Mouse (Mus musculus) midbrain, embryonic 15.5 days (tissue): ENCODE measurements around the gene Prex1. TPM values are rescaled to one million over a fixed set of nuclear protein-coding genes. Genes with fewer than 3 reads are reported as not detected.

Experiments used
- ATAC-seq: fragments of 200-750 bp; cut with Nextera tagmentation; replicated peaks from 2 replicates; pipeline ENCODE4 v1.8.0; 2017; ENCODE audit warnings: moderate TSS enrichment
- H3K27ac ChIP-seq: fragments of 300-500 bp; sonication (generic); 2 replicates; pipeline ENCODE4 v1.5.1; 2015; ENCODE audit warnings: mild to moderate bottlenecking, inconsistent platforms
- H3K27me3 ChIP-seq: fragments of 300-500 bp; sonication (generic); replicated peaks from 2 replicates; pipeline ENCODE4 v1.6.1; 2015; ENCODE audit warnings: inconsistent platforms
- H3K36me3 ChIP-seq: fragments of 300-500 bp; sonication (generic); replicated peaks from 2 replicates; pipeline ENCODE4 v1.6.1; 2015; ENCODE audit warnings: inconsistent platforms
- H3K4me1 ChIP-seq: fragments of 300-500 bp; sonication (generic); 2 replicates; pipeline ENCODE4 v1.6.1; 2015; ENCODE audit warnings: inconsistent platforms
- H3K4me2 ChIP-seq: fragments of 300-500 bp; sonication (generic); 2 replicates; pipeline ENCODE4 v1.6.1; 2015; ENCODE audit warnings: inconsistent platforms, mild to moderate bottlenecking, moderate library complexity
- H3K4me3 ChIP-seq: fragments of 300-500 bp; sonication (generic); 2 replicates; pipeline ENCODE4 v1.5.1; 2015; ENCODE audit warnings: mild to moderate bottlenecking, inconsistent platforms
- H3K9ac ChIP-seq: fragments of 300-500 bp; sonication (generic); 2 replicates; pipeline ENCODE4 v1.6.1; 2015; ENCODE audit warnings: mild to moderate bottlenecking, inconsistent platforms
- H3K9me3 ChIP-seq: fragments of 300-500 bp; sonication (generic); 2 replicates; pipeline ENCODE4 v1.6.1; 2016; ENCODE audit warnings: inconsistent platforms
- WGBS: fragments of 180-500 bp; shearing (Covaris S2); methylation state at CpG from one replicate; pipeline ENCODE4 v1.1.7; 2015; ENCODE audit warnings: mixed read lengths; 5-methylcytosine and 5-hydroxymethylcytosine counted together
- polyA plus RNA-seq: library from polyadenylated mRNA; unstranded; fragments of >200 nt; fragmentation: Nextera tagmentation; extraction: Ambion mirVana; gene quantifications from 2 replicates; pipeline ENCODE4 v1.2.1, GENCODE M21; 2015

The Prex1 gene
- polyA plus RNA-seq, 1 experiment from 2014 or later, result 20.6 TPM

DNA sequence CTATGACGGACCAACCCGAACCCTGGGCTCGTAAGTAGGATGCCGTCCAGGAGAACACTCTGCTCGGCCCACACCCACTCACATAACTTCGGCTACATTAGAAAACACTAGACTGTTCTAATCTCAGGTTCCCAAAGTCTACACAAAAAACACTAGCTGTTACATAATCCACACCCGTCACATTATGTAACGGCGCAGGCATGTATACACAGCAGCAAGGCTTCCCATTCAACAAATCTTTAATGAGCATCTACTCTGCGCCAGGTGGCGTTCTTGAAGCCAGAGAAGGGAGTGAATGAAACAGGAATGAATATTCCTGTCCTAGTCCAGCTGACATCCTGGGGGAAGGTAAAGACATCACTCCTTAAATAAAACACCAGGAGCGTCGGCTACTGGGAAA, 12.9 kb downstream of the Prex1 start:
- WGBS, result 86% methylated on average over 13 of the region's 13 CpGs
- no peak for ATAC-seq
- Histone ChIP-seq H3K4me2 (no peak overlapping the region), H3K4me1 (no peaks in the 10 kb centered on the region), H3K27ac (no peak overlapping the region), H3K36me3 (no peaks in the 10 kb centered on the region), H3K27me3 (no peaks in the 10 kb centered on the region), H3K9me3 (no peaks in the 10 kb centered on the region), H3K9ac (no peak overlapping the region), H3K4me3 (no peak overlapping the region)

DNA sequence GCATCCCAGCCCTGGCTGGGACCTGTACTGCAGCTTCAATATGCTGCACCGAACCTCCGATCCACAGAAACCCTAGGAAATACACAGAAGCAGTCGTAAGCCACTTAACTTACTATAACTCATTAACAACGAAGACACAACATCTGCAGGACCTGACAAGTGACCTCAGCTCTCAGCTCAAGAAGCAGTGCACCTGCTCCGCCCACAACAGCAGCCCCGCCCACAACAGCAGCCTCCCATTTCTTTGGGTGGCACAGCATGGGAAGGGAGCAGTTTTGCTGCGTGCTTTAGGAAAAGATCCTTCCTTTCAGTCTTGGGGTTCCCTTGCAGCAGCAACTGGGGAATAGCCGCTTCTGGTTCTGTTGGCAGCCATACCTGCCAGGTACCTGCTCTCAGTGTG, 13.5 kb downstream of the Prex1 start:
- H3K9ac ChIP-seq, result no peak overlapping the region
- 66% methylated on average over 8 of the region's 8 CpGs for WGBS

DNA sequence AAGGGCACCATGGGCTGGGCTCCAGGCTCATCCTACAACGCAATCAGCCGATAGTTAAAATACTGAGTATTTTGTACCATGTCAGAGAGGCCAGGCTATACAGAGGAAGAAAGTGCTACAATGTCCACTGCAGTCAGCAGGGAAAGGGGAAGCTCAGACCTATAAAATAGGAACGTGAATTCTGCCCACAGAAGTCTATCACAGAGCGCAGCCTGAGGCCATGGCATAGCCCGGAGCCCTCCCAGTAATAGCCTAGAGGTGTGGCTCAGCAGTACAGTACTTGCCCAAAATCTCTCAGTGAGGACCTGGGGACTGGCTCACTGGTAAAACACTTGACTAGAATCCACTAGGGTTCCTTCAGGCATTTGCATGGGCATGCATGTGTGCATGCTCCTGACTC, 14.1 kb downstream of the Prex1 start:
- Histone ChIP-seq H3K4me2 (no peak overlapping the region), H3K4me1 (no peaks in the 10 kb centered on the region), H3K27ac (no peak overlapping the region), H3K9ac (no peak overlapping the region), H3K27me3 (no peaks in the 10 kb centered on the region), H3K36me3 (no peaks in the 10 kb centered on the region), H3K9me3 (no peaks in the 10 kb centered on the region), H3K4me3 (no peak overlapping the region)
- WGBS, result 90% methylated on average over 5 of the region's 5 CpGs
- no peak for ATAC-seq

More for the DNA sequence above, 13.5 kb downstream of the Prex1 start:
- H3K9me3 ChIP-seq, result no peaks in the 10 kb centered on the region
- no peak overlapping the region for H3K27ac ChIP-seq
- H3K4me3 ChIP-seq, result no peak overlapping the region
- no peaks in the 10 kb centered on the region for H3K36me3 ChIP-seq
- no peak for ATAC-seq
- no peaks in the 10 kb centered on the region for H3K4me1 ChIP-seq
- no peak overlapping the region for H3K4me2 ChIP-seq
- no peaks in the 10 kb centered on the region for H3K27me3 ChIP-seq

DNA sequence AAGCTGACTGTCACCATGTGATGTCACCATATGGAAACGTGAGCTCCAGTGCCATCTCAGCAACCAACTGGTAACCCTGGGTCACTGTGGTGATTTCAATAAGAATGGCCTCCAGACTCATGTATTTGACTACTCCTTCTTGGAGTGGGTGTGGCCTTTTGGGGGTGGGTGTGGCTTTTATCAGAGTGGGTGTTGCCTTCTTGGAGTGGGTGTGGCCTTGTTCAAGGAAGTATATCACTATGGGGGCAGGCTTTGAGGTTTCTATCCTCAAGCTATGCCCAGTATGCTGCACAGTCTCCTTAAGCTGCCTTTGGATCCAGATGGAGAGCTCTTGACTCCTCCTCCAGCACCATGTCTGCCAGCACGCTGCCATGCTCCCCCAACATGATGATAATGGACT, 19.0 kb downstream of the Prex1 start:
- no peak overlapping the region for H3K9ac ChIP-seq
- H3K36me3 ChIP-seq, result no peaks in the 10 kb centered on the region
- H3K4me2 ChIP-seq, result no peak overlapping the region
- H3K4me3 ChIP-seq, result no peak overlapping the region
- H3K27ac ChIP-seq, result no peak overlapping the region
- H3K4me1 ChIP-seq, result peaks cover 14% of the 10 kb centered on the region; the same call in 1 of the 2 replicates
- WGBS, result 86% methylated on average over 2 of the region's 2 CpGs
- H3K27me3 ChIP-seq, result no peaks in the 10 kb centered on the region
- no peaks in the 10 kb centered on the region for H3K9me3 ChIP-seq
- ATAC-seq, result no peak

DNA sequence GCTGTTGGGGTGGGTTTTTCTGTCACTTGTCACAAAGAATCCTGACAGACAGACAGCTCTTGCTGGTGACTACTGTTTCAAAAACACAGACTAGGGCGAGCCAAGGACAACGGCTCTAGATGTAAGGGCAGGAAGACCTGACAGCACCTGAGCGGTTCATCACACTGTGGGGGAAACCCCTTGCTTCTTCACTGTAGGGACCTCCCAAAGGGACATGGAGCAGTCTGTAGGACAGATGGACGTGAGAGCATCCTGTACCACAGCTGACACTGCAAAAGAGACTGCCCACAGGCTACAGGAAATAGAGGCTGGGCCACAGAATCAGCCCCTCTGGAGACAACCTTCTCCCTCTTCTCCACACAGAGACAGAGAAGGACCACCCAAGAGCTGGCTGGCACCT, 20.2 kb downstream of the Prex1 start:
- H3K36me3 ChIP-seq, result no peaks in the 10 kb centered on the region
- 85% methylated on average over 4 of the region's 4 CpGs for WGBS
- ATAC-seq, result no peak
- H3K4me2 ChIP-seq, result no peak overlapping the region
- peaks cover 14% of the 10 kb centered on the region; the same call in 1 of the 2 replicates for H3K4me1 ChIP-seq
- H3K27ac ChIP-seq, result no peak overlapping the region
- no peak overlapping the region for H3K4me3 ChIP-seq
- H3K9me3 ChIP-seq, result no peaks in the 10 kb centered on the region
- no peaks in the 10 kb centered on the region for H3K27me3 ChIP-seq
- no peak overlapping the region for H3K9ac ChIP-seq

DNA sequence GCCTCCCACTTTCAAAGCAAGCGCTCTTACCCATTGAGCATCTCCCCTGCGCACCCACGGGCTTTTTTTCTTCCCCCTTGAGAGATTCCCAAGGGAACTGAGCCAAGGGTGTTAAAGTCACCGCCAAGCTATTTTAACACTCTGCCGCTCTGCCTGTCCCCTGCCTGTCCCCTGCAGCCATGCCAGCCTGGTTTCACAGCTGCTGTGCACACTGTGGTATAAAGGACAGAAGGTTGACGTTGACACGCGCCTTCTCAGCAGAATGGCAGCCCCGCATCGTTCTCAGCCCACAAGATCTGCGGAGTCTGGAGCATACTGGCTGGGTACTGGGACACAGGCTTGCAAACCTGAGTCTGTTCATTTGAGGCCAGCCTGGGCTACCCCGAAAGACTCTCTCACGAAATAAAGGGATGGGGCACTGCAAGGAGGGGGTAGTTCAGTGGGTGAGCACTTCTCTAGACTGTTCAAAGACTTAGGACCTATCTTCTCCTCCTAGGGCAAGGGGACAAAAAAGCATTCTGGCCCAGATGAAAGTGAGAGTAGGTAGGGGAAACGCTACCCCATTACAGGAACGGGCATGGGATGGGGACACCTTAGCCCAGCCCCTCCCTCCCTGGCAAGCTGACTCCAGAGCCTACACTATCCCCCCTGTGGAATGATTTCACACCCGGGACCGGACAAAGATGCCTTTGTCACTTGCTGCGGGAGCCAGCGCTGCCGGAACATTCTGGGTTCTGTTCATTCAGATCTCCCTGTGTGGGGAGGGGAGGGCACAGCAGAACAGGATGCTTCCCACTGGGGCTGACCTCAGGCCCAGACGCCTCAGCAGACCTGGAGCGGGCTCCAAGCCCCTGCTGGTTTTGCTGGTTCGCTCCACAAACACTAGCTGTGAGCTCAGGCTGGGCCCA, 21.8 kb downstream of the Prex1 start:
- no peak overlapping the region for H3K4me3 ChIP-seq
- H3K4me2 ChIP-seq, result no peak overlapping the region
- H3K4me1 ChIP-seq, result peaks cover 14% of the 10 kb centered on the region; the same call in 1 of the 2 replicates
- H3K36me3 ChIP-seq, result no peaks in the 10 kb centered on the region
- peak; percentile 60 for ATAC-seq
- H3K27me3 ChIP-seq, result no peaks in the 10 kb centered on the region
- H3K9ac ChIP-seq, result no peak overlapping the region
- peak overlapping the region; percentile 63; the same call in 1 of the 2 replicates for H3K27ac ChIP-seq
- no peaks in the 10 kb centered on the region for H3K9me3 ChIP-seq
- WGBS, result 47% methylated on average over 23 of the region's 23 CpGs

DNA sequence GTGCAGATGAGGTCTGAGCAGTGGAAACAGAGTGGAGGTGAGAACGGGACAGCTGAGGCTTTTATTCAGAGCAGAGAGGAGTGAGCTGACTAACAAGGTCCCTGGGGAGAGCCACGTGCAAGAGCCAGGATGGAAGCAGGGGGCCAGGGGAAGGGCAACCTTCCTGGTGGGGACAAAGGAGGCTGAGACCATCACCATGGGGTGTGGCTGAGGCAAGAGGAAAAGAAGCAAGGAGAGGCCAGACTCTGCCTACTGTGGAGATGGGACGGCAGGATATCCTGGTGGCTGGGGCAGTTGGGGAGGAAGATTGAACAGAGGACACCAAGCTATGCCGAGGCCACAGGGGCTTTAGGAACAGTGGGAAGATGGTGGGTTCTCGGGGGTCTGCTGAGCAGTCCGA, 26.7 kb downstream of the Prex1 start:
- ATAC-seq, result no peak
- Histone ChIP-seq H3K4me2 (no peak overlapping the region), H3K27ac (no peak overlapping the region), H3K4me1 (peaks cover 21% of the 10 kb centered on the region), H3K9me3 (no peaks in the 10 kb centered on the region), H3K4me3 (no peak overlapping the region), H3K36me3 (no peaks in the 10 kb centered on the region), H3K9ac (no peak overlapping the region), H3K27me3 (no peaks in the 10 kb centered on the region)
- WGBS, result 33% methylated on average over 6 of the region's 6 CpGs

DNA sequence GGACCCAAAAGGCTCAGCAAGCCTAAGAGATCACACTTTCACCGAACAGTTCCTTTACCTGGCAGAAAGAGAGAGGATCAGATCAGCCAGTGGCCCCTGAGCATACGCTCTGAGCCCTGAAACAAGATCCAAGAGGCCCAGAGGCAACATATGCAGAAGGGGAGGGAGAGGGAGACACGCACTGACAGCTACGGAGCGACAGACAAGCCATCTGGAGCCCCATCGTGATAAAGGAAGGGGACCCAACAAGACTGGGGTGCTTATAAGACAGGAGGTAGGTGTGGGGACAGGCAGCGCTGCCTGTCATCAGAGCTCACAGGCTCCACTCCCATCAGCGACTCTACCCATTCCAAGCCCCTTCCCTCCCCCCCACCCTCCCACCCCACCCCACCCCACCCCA, 27.8 kb downstream of the Prex1 start:
- Histone ChIP-seq H3K27me3 (no peaks in the 10 kb centered on the region), H3K9ac (no peak overlapping the region), H3K36me3 (no peaks in the 10 kb centered on the region), H3K4me3 (no peak overlapping the region), H3K27ac (no peak overlapping the region), H3K4me2 (no peak overlapping the region), H3K4me1 (peaks cover 17% of the 10 kb centered on the region; the same call in 1 of the 2 replicates), H3K9me3 (no peaks in the 10 kb centered on the region)
- ATAC-seq, result no peak
- WGBS, result 63% methylated on average over 8 of the region's 8 CpGs

DNA sequence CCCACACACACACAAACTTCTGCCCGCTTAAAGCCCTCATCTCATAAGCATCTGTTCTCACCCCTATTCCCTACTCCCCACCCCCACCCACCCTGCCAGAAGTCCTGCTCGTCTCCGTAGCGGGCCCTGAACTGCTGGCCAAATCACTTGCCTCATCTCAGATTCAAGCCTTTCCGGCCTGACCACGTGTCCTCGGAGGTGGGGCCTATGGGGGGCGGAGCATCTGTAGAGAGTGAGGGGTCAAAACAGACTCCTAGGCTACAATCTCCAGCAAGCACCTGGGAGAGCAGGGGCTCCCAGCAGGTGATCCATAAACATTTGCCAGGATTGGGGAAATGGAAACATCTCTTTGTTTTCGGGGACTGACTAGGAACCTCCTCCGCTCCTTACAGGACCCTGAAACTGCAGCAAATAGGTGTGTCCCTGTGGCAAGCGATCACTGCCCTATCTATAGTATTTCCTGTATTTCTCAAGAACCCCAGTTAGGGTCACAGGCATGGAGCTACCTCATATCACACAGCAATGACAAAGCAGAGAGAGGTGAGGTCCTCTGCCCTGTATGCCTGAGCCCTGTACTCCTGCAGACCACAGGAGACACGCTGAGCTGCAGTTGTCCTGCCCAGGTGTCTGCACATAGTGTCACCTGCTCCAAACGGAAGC, 29.6 kb downstream of the Prex1 start:
- H3K4me2 ChIP-seq, result no peak overlapping the region
- no peak overlapping the region for H3K9ac ChIP-seq
- H3K4me1 ChIP-seq, result peaks cover 18% of the 10 kb centered on the region; the same call in 1 of the 2 replicates
- no peaks in the 10 kb centered on the region for H3K9me3 ChIP-seq
- no peaks in the 10 kb centered on the region for H3K36me3 ChIP-seq
- H3K27ac ChIP-seq, result peak overlapping the region; percentile 64; the same call in 1 of the 2 replicates
- 16% methylated on average over 13 of the region's 13 CpGs for WGBS
- no peak for ATAC-seq
- H3K4me3 ChIP-seq, result no peak overlapping the region
- H3K27me3 ChIP-seq, result no peaks in the 10 kb centered on the region

DNA sequence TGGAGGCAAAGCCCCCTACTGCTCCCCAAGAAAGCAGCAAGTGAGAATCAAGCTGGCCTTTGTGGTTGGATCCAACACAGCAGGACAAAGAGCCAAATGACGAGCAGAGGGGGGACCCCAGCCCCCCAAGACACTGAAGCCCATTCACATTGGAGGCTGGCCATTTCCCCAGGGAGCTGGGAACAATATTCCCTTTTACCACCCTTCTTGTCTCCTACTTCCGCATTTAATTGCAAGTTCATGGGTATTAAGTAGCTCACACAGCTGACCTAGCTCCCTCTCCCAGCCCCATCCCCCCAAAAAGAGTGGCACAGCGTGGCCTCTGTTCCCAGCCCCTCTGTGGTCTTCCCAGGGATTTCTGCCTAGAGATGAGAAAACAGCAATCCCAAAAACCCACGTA, 30.8 kb downstream of the Prex1 start:
- WGBS, result 19% methylated on average over 4 of the region's 4 CpGs
- Histone ChIP-seq H3K4me2 (no peak overlapping the region), H3K4me3 (no peak overlapping the region), H3K9me3 (no peaks in the 10 kb centered on the region), H3K27ac (peak overlapping the region; percentile 64), H3K9ac (no peak overlapping the region), H3K27me3 (no peaks in the 10 kb centered on the region), H3K4me1 (peaks cover 26% of the 10 kb centered on the region), H3K36me3 (no peaks in the 10 kb centered on the region)
- 0 out of 2 replicates have a peak, but pooled peaks have one; percentile 30 for ATAC-seq

DNA sequence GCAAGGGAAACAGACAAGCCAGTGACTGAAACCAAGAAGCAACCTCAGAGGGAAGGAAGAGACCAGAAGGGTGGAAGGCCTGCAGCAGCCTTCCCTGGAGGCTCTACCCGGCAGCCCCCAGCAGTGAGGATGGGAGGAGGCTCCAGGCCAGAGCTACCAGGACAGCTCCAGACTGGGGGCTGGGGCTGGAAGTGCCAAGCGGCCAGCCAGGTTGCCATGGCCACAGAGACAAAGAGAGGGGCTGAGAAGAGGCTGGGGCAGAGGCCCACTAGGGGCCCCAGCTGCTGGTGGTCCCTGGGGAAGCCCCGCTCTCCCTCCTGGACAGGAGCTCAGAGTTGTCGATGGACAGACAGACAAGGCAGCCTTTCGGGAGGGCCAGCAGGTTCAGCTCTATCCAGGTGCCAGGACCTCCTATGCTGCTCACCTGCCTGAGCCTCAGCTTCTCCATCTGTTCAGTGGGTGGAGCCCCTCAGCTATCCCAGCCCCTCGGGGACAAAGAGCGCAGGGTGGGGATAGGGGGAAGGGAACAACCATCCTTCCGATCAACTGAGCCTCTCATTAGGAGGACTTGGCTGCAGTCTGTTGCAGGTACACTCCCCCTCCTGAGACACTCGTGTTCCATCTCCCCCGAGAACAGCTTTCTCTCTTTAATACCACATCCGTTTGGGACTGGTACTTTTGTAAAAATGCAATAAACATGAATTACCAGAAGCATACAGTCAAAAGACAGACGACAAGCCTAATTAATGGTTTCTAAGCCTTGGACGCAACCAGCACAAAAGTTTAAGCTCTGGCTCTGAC, 34.5 kb downstream of the Prex1 start:
- Histone ChIP-seq H3K4me3 (no peak overlapping the region), H3K36me3 (no peaks in the 10 kb centered on the region)
- 8% methylated on average over 13 of the region's 13 CpGs for WGBS

DNA sequence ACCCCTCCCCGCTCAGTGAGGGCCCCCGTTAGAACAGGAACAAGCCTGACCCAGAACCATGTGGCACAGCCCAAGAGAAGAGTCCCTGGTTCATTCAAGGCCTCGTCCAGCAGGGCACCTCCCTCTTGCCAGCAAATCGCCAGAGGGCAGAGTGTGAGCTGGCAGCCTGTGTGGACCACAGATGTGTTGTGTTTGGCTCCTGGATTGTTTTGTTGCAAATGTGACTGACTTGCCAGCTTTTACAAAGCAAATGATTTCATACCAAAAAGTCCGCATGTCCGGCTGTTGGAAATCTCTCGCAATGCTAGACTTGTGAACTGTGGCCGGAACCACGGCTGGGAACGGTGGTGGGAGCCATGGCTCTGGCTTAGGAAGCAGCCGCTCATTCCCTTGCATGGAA, 36.7 kb downstream of the Prex1 start:
- ATAC-seq, result no peak
- no peak overlapping the region for H3K9ac ChIP-seq
- H3K27ac ChIP-seq, result peak overlapping the region; percentile 9; the same call in 1 of the 2 replicates
- H3K4me3 ChIP-seq, result no peak overlapping the region
- H3K4me2 ChIP-seq, result no peak overlapping the region
- H3K27me3 ChIP-seq, result no peaks in the 10 kb centered on the region
- no peaks in the 10 kb centered on the region for H3K36me3 ChIP-seq
- H3K4me1 ChIP-seq, result peaks cover 37% of the 10 kb centered on the region
- WGBS, result 73% methylated on average over 11 of the region's 11 CpGs
- H3K9me3 ChIP-seq, result no peaks in the 10 kb centered on the region

More for the DNA sequence above, 34.5 kb downstream of the Prex1 start:
- peaks cover 41% of the 10 kb centered on the region for H3K4me1 ChIP-seq
- ATAC-seq, result peak; percentile 81
- H3K27ac ChIP-seq, result peak overlapping the region; percentile 71
- no peak overlapping the region for H3K9ac ChIP-seq
- H3K4me2 ChIP-seq, result no peak overlapping the region; the same call in 1 of the 2 replicates
- no peaks in the 10 kb centered on the region for H3K9me3 ChIP-seq
- H3K27me3 ChIP-seq, result no peaks in the 10 kb centered on the region
